Comparison of ENCODE assay signal across 8 mouse cellular contexts in genomic region chr2:114145315-114145801, GRCm38 (mm10). TPM values are rescaled to one million over a fixed set of nuclear protein-coding genes. Genes with fewer than 3 reads are reported as not detected.
DNase-seq lines count a peak whose midpoint lies in the region; ATAC-seq and TF ChIP-seq lines count a peak whose summit lies in the region.

No protein-coding gene starts in this region.

- H3K36me3 ChIP-seq in liver, adult 2 months (ENCODE audit: control insufficient read depth, insufficient read depth, low read length), result peaks cover 62% of the 10 kb centered on the region
- H3K36me3 ChIP-seq in liver, embryonic 11.5 days (ENCODE audit: control insufficient read depth, insufficient read depth, low read length), result peaks cover 32% of the 10 kb centered on the region
- peaks cover 91% of the 10 kb centered on the region for H3K36me3 ChIP-seq in heart, embryonic 13.5 days
- H3K36me3 ChIP-seq in liver, postnatal 0 days (replicated peaks; ENCODE audit: insufficient read depth, low read length), result peaks cover 61% of the 10 kb centered on the region
- peaks cover 23% of the 10 kb centered on the region for H3K36me3 ChIP-seq in splenic B cell, adult 2 months (ENCODE audit: control insufficient read depth, insufficient read depth, low read length, poor library complexity, severe bottlenecking)

- H3K9me3 ChIP-seq in liver, embryonic 11.5 days (ENCODE audit: control insufficient read depth, low read length), result no peaks in the 10 kb centered on the region
- H3K9me3 ChIP-seq in heart, embryonic 13.5 days, result no peaks in the 10 kb centered on the region
- no peaks in the 10 kb centered on the region for H3K9me3 ChIP-seq in liver, postnatal 0 days (ENCODE audit: low read length)

- no peak overlapping the region for H3K4me3 ChIP-seq in liver, adult 2 months (ENCODE audit: insufficient read depth, low read depth, low read length)
- H3K4me3 ChIP-seq in liver, embryonic 11.5 days (ENCODE audit: low read depth, low read length), result no peak overlapping the region
- H3K4me3 ChIP-seq in heart, embryonic 13.5 days, result no peak overlapping the region
- H3K4me3 ChIP-seq in liver, postnatal 0 days (ENCODE audit: low read depth, low read length), result no peak overlapping the region

- no peak overlapping the region for H3K4me2 ChIP-seq in liver, embryonic 11.5 days
- H3K4me2 ChIP-seq in heart, embryonic 13.5 days, result no peak overlapping the region
- H3K4me2 ChIP-seq in liver, postnatal 0 days (ENCODE audit: low read depth, low read length), result no peak overlapping the region

- no peak for TF ChIP-seq POLR2A in liver, adult 2 months (IDR thresholded peaks at IDR 0.05; ENCODE audit: extremely low read depth, insufficient read depth, low read length)
- TF ChIP-seq POLR2A in brain, embryonic 14.5 days (IDR thresholded peaks at IDR 0.05; ENCODE audit: borderline replicate concordance, extremely low read depth, insufficient read depth, insufficient read length, poor library complexity, severe bottlenecking), result no peak

- no peak for ATAC-seq in liver, embryonic 11.5 days (replicated peaks; ENCODE audit: low FRiP score)
- ATAC-seq in heart, embryonic 13.5 days (ENCODE audit: extremely low read depth, insufficient number of reproducible peaks, low FRiP score, low TSS enrichment), result no peak
- no peak for ATAC-seq in liver, postnatal 0 days

- H3K79me2 ChIP-seq in liver, adult 2 months (ENCODE audit: control insufficient read depth, insufficient read depth, low read length), result no peaks in the 10 kb centered on the region

- no peak overlapping the region for H3K9ac ChIP-seq in liver, adult 2 months (ENCODE audit: low read depth, low read length)
- H3K9ac ChIP-seq in liver, embryonic 11.5 days (ENCODE audit: low read depth, low read length), result no peak overlapping the region
- peak overlapping the region; percentile 25; the same call in 1 of the 2 replicates for H3K9ac ChIP-seq in heart, embryonic 13.5 days
- no peak overlapping the region for H3K9ac ChIP-seq in liver, postnatal 0 days (replicated peaks)

- DNase-seq in adrenal gland, adult 18-20 months (ENCODE audit: low spot score in 2 of 2), result peak; percentile 30 to 42
- DNase-seq in adrenal gland, postnatal 4 days (ENCODE audit: low spot score in 2 of 2), result no peak
- peak; percentile 58 for DNase-seq in liver, adult 2 months (ENCODE audit: extremely low read depth, low read depth, low spot score)
- DNase-seq in liver, embryonic 11.5 days (ENCODE audit: low spot score), result no peak
- peak; percentile 55 for DNase-seq in brain, embryonic 14.5 days (ENCODE audit: low read depth)
- peak; percentile 45 for DNase-seq in liver, postnatal 0 days
- DNase-seq in splenic B cell, adult 2 months (ENCODE audit: low read depth, low spot score), result peak; percentile 51

- WGBS in liver, adult 2 months, result 83% methylated on average over 6 of the region's 6 CpGs
- 79% methylated on average over 6 of the region's 6 CpGs for WGBS in liver, embryonic 11.5 days
- WGBS in heart, embryonic 13.5 days, result 74% methylated on average over 6 of the region's 6 CpGs
- 71% methylated on average over 6 of the region's 6 CpGs for WGBS in liver, postnatal 0 days (ENCODE audit: insufficient replicate concordance)

- no peaks in the 10 kb centered on the region for H3K27me3 ChIP-seq in liver, adult 2 months (ENCODE audit: control insufficient read depth, insufficient read depth, low read length)
- H3K27me3 ChIP-seq in liver, embryonic 11.5 days (replicated peaks; ENCODE audit: control insufficient read depth, insufficient read depth, low read length), result no peaks in the 10 kb centered on the region
- no peaks in the 10 kb centered on the region for H3K27me3 ChIP-seq in heart, embryonic 13.5 days (replicated peaks)
- H3K27me3 ChIP-seq in liver, postnatal 0 days (ENCODE audit: insufficient read depth, low read length), result no peaks in the 10 kb centered on the region
- no peaks in the 10 kb centered on the region for H3K27me3 ChIP-seq in splenic B cell, adult 2 months (ENCODE audit: control insufficient read depth, insufficient read depth, low read length, poor library complexity, severe bottlenecking)

- no peak overlapping the region for H3K27ac ChIP-seq in liver, adult 2 months (replicated peaks; ENCODE audit: insufficient read depth, low read depth, low read length)
- no peak overlapping the region for H3K27ac ChIP-seq in liver, embryonic 11.5 days (ENCODE audit: low read depth, low read length)
- H3K27ac ChIP-seq in heart, embryonic 13.5 days (replicated peaks), result no peak overlapping the region
- H3K27ac ChIP-seq in liver, postnatal 0 days (ENCODE audit: low read depth), result no peak overlapping the region

- TF ChIP-seq EP300 in liver, postnatal 0 days (IDR thresholded peaks at IDR 0.05; ENCODE audit: low read depth), result no peak

- TF ChIP-seq CTCF in liver, adult 2 months (IDR thresholded peaks at IDR 0.05; ENCODE audit: low read depth, low read length), result peak; percentile 53
- TF ChIP-seq CTCF in brain, embryonic 14.5 days (IDR thresholded peaks at IDR 0.05; ENCODE audit: borderline replicate concordance, extremely low read depth, insufficient read depth, insufficient read length), result peak; percentile 74; the same call in 1 of the 2 replicates
- peak; percentile 79 for TF ChIP-seq CTCF in liver, postnatal 0 days (IDR thresholded peaks at IDR 0.05; ENCODE audit: low read depth)

- no peaks in the 10 kb centered on the region for H3K4me1 ChIP-seq in liver, adult 2 months (ENCODE audit: control insufficient read depth, insufficient read depth, low read length)
- no peaks in the 10 kb centered on the region for H3K4me1 ChIP-seq in liver, embryonic 11.5 days (replicated peaks; ENCODE audit: control insufficient read depth, insufficient read depth, low read length)
- H3K4me1 ChIP-seq in heart, embryonic 13.5 days, result no peaks in the 10 kb centered on the region
- no peaks in the 10 kb centered on the region for H3K4me1 ChIP-seq in liver, postnatal 0 days (ENCODE audit: insufficient read depth)

RNA-seq across cellular contexts. Expression of gene Aqr, which starts 41.5 kb away (rescaled TPM):
- 10 to 100 TPM; 30.9 to 34.2 TPM for total RNA-seq in adrenal gland, adult 18-20 months (2021)
- total RNA-seq in adrenal gland, postnatal 4 days (2021), result 10 to 100 TPM; 37.2 to 39.3 TPM
- 11.9 and 13.2 TPM in 2 replicates for total RNA-seq in liver, adult 2 months (2014; rRNA removed)
- polyA plus RNA-seq in liver, adult 2 months (2012; rRNA removed), result 7.6 and 8.5 TPM in 2 replicates
- 57.0 and 61.2 TPM in 2 replicates for polyA plus RNA-seq in liver, embryonic 11.5 days (2014; fragmentation: Nextera tagmentation; extraction: Ambion mirVana)
- polyA plus RNA-seq in brain, embryonic 14.5 days (2012; rRNA removed), result 45.9 and 46.1 TPM in 2 replicates
- polyA plus RNA-seq in heart, embryonic 13.5 days (2015; fragmentation: Nextera tagmentation; extraction: Ambion mirVana), result 22.0 and 23.1 TPM in 2 replicates
- polyA plus RNA-seq in liver, postnatal 0 days (2015; fragmentation: Nextera tagmentation; extraction: Ambion mirVana), result 14.2 and 15.0 TPM in 2 replicates

RNA-seq across cellular contexts. Expression of gene Zfp770, which starts 55.9 kb away (rescaled TPM):
- 10 to 100 TPM; 11.3 to 11.6 TPM for total RNA-seq in adrenal gland, adult 18-20 months (2021)
- total RNA-seq in adrenal gland, postnatal 4 days (2021), result 10 to 100 TPM; 15.4 TPM
- total RNA-seq in liver, adult 2 months (2014; rRNA removed), result 3.8 and 3.9 TPM in 2 replicates
- 0.55 and 0.77 TPM in 2 replicates for polyA plus RNA-seq in liver, adult 2 months (2012; rRNA removed)
- 4.4 and 4.9 TPM in 2 replicates for polyA plus RNA-seq in liver, embryonic 11.5 days (2014; fragmentation: Nextera tagmentation; extraction: Ambion mirVana)
- 7.7 and 9.4 TPM in 2 replicates for polyA plus RNA-seq in brain, embryonic 14.5 days (2012; rRNA removed)
- 2.3 and 3.1 TPM in 2 replicates for polyA plus RNA-seq in heart, embryonic 13.5 days (2015; fragmentation: Nextera tagmentation; extraction: Ambion mirVana)
- 1.6 and 1.7 TPM in 2 replicates for polyA plus RNA-seq in liver, postnatal 0 days (2015; fragmentation: Nextera tagmentation; extraction: Ambion mirVana)

Comparison
In these comparisons a context has a peak if more than half of its experiments do, and no peak if none do; other contexts are left out.
1. DNase-seq: peak in adrenal gland, adult 18-20 months (2 of 2), liver, adult 2 months (single experiment), brain, embryonic 14.5 days (single experiment), liver, postnatal 0 days (single experiment) and splenic B cell, adult 2 months (single experiment); none in adrenal gland, postnatal 4 days (0 of 2) and liver, embryonic 11.5 days (single experiment).
2. Peak in every context shown above with its lines, with median percentiles within 50 percentile points of each other: CTCF ChIP-seq.